Mouse (Mus musculus) ES-Bruce4 (cell line): ENCODE data around the gene Rab11fip3.

Source experiments
- CTCF ChIP-seq: IDR thresholded peaks from one replicate; pipeline ENCODE4 v1.8.1; 2011; ENCODE audit warnings: low read depth, low read length
- EP300 ChIP-seq: IDR thresholded peaks from 2 replicates; pipeline ENCODE4 v1.6.1; 2011; ENCODE audit warnings: low read depth, low read length; ENCODE audit not compliant: insufficient read depth
- POLR2A ChIP-seq: IDR thresholded peaks from one replicate; pipeline ENCODE4 v1.8.1; 2011; ENCODE audit warnings: low read length; ENCODE audit not compliant: insufficient read depth

- TF ChIP-seq CTCF (no peak), POLR2A (no peak), EP300 (no peak)
These were observed 85.3 kb downstream of the Rab11fip3 start for GRCm38 (mm10) chr17:25984066-25984465.
